Mouse (Mus musculus): ENCODE data around the gene Yap1. TPM values are rescaled to one million over a fixed set of nuclear protein-coding genes. Genes with fewer than 3 reads are reported as not detected.

Yap1 gene
- polyA plus RNA-seq, 1 experiment from 2014 or later = 8.3 TPM

DNA sequence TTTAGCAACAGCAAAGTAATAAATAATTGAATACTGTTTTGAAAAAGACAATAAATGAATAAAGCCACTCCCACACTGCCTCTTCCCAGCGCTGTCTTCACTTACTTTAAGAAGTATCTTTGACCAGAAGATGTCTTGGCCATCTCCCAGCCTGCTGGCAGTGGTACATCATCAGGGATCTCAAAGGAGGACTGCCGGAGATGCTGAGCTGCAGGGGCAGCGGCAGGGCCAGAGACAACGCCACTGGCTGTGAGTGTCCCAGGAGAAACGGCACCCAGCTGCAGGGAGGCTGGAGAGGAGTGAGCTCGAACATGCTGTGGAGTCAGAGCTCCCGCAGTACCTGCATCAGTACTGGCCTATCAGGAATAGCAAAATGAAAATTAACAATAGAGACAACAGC lies 3.0 kb downstream of the Yap1 start:
- H3K36me3 ChIP-seq = no peaks in the 10 kb centered on the region
- H3K27me3 ChIP-seq = no peaks in the 10 kb centered on the region
- no peaks in the 10 kb centered on the region for H3K9me3 ChIP-seq
- H3K4me3 ChIP-seq = no peak overlapping the region
- no peak overlapping the region for H3K27ac ChIP-seq (replicated peaks)
- 32% methylated on average over 7 of the region's 7 CpGs for WGBS
- H3K4me1 ChIP-seq (replicated peaks) = peaks cover 24% of the 10 kb centered on the region
- peak overlapping the region; percentile 5 for H3K4me2 ChIP-seq
- ATAC-seq (ENCODE audit: low FRiP score, low read depth) = no peak
- H3K9ac ChIP-seq = no peak overlapping the region

DNA sequence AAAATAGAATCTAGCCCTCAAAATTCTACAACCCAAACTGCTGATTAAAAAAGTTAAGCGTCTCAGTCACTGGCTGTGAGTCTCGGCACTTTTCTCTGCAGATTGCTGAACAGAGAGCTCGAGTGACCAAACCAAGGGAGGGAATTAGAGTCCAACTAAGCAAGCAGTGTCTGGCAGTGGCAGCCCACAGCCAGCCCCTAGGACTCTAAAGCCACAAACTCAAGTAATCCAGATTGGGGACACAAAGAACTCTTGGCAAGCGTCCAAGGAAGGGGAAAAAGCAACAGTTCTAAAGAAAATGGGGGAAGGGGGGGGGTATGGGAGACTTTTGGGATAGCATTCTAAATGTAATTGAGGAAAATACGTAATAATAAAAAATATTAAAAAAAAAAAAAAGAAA lies 10.1 kb downstream of the Yap1 start:
- Histone ChIP-seq H3K27ac (replicated peaks) (0 out of 2 replicates have a peak overlapping the region, but pooled peaks have one; percentile 2), H3K9me3 (no peaks in the 10 kb centered on the region), H3K27me3 (no peaks in the 10 kb centered on the region), H3K4me1 (replicated peaks) (0 out of 2 replicates have a peak, but pooled peaks cover 4% of the 10 kb centered on the region), H3K4me3 (no peak overlapping the region), H3K4me2 (no peak overlapping the region), H3K36me3 (no peaks in the 10 kb centered on the region), H3K9ac (no peak overlapping the region)
- ATAC-seq (ENCODE audit: low FRiP score, low read depth) = no peak
- WGBS = 65% methylated on average over 5 of the region's 5 CpGs

DNA sequence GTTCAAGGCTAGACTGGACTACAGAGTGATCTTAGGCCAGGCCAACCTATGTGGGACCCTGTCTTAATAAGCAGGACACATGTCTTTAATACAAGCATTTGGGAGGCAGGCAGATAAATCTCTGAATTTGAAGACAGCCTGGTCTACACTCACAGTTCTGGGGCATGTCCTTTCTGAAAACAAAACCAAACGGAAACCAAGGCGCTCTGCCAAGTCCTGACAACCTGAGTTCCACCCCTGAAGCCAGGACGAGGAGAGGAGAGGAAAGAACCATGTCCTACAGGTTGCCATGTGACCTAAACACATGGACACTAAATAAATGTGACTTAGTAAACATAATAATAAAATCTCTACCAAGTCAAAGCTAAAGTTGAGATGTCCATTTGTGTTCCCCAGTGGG lies 11.7 kb downstream of the Yap1 start:
- H3K9me3 ChIP-seq = no peaks in the 10 kb centered on the region
- no peak for ATAC-seq (ENCODE audit: low FRiP score, low read depth)
- no peak overlapping the region for H3K27ac ChIP-seq (replicated peaks)
- no peak overlapping the region for H3K4me2 ChIP-seq
- H3K36me3 ChIP-seq = no peaks in the 10 kb centered on the region
- H3K4me3 ChIP-seq = no peak overlapping the region
- no peaks in the 10 kb centered on the region for H3K4me1 ChIP-seq (replicated peaks)
- WGBS = 76% methylated on average over 3 of the region's 3 CpGs
- H3K27me3 ChIP-seq = no peaks in the 10 kb centered on the region
- H3K9ac ChIP-seq = no peak overlapping the region

DNA sequence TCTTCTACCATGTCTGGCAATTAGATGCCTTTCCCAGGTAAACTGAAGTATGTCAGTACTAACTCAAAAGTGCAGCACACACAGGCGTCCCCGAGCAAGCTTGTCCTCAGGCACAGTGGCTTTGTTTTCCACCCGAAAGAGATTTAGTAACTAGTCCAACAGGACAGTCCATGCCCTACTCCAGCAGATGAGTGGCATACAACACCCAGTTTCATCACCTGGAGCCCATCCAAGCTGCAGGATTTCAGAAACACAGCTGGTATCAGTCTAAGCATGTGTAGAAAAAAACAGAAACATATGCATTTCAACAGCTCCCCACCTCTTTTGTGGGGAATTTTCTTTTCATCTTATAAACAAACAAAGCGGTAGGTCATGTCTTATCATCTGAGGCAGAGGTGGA lies 13.5 kb downstream of the Yap1 start:
- H3K4me1 ChIP-seq (replicated peaks) = no peaks in the 10 kb centered on the region
- H3K4me2 ChIP-seq = no peak overlapping the region
- no peaks in the 10 kb centered on the region for H3K9me3 ChIP-seq
- H3K9ac ChIP-seq = no peak overlapping the region
- no peak for ATAC-seq (ENCODE audit: low FRiP score, low read depth)
- no peak overlapping the region for H3K27ac ChIP-seq (replicated peaks)
- H3K4me3 ChIP-seq = no peak overlapping the region
- no peaks in the 10 kb centered on the region for H3K36me3 ChIP-seq
- no peaks in the 10 kb centered on the region for H3K27me3 ChIP-seq
- 91% methylated on average over 4 of the region's 4 CpGs for WGBS

DNA sequence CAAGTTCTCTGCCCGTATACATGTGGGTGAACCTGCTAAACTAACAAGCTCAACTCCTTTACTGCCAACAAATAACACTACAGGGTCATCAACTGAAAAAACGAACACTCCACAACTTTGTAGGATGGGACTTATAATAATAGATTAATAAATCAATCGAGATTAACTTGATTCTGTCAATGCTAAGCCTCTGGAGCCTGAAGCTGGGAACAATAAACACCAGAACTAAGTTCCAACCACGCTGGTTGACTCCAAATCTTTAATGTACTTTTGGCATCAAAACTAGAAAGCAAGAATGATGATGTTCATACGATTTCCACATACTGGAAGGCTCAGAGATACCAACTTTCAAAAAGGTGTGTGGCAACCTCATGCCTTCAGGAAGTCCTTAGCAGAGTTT lies 17.3 kb downstream of the Yap1 start:
- WGBS = 89% methylated on average over 5 of the region's 5 CpGs
- Histone ChIP-seq H3K4me1 (replicated peaks) (no peaks in the 10 kb centered on the region), H3K9me3 (no peaks in the 10 kb centered on the region), H3K4me3 (no peak overlapping the region), H3K27me3 (no peaks in the 10 kb centered on the region), H3K9ac (no peak overlapping the region), H3K4me2 (no peak overlapping the region), H3K36me3 (no peaks in the 10 kb centered on the region), H3K27ac (replicated peaks) (no peak overlapping the region)
- ATAC-seq (ENCODE audit: low FRiP score, low read depth) = no peak

DNA sequence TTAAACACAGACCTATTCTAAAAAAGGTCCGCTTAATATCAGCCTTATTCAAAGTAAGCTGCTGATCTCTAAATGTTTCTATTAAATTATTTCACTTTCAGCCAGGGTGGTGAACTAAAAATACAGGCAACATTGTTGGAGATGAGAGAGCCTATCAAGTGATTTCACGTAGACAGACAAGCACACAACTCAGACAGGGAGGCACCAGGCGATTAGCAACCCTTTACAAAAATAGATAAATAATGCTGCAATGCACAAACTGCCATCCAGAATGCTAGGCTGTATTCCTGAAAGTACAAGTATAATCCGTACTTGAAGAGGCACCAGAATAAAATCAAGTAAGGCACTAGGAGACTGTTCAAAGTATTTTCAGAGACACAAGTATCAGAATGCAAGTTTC lies 20.1 kb downstream of the Yap1 start:
- Histone ChIP-seq H3K9me3 (no peaks in the 10 kb centered on the region), H3K4me2 (no peak overlapping the region), H3K4me3 (no peak overlapping the region), H3K27me3 (no peaks in the 10 kb centered on the region), H3K27ac (replicated peaks) (no peak overlapping the region), H3K9ac (no peak overlapping the region), H3K36me3 (no peaks in the 10 kb centered on the region), H3K4me1 (replicated peaks) (no peaks in the 10 kb centered on the region)
- ATAC-seq (ENCODE audit: low FRiP score, low read depth) = no peak
- 71% methylated on average over 4 of the region's 4 CpGs for WGBS

DNA sequence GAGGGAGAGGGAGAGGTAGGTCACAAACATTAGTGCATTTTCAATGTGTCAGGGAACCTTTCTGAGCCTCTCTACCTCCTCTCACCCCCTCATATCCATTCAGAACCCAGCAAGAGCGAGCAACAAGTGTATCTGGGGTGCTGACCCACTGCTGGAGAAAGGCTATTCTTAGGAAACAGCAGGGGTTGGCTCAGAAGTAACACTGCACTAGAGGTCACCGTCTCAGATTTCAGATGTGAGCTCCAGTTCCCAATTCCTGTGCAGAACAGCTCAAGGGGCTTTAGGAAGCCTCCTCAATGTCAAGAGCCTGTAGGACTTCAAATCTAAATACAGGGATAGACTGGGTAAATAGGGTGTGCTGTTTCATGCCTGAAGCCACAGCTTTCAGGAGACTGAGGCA lies 20.7 kb downstream of the Yap1 start:
- Histone ChIP-seq H3K36me3 (no peaks in the 10 kb centered on the region), H3K4me3 (no peak overlapping the region), H3K27me3 (no peaks in the 10 kb centered on the region), H3K4me1 (replicated peaks) (no peaks in the 10 kb centered on the region), H3K9ac (no peak overlapping the region), H3K27ac (replicated peaks) (no peak overlapping the region), H3K4me2 (no peak overlapping the region), H3K9me3 (no peaks in the 10 kb centered on the region)
- no peak for ATAC-seq (ENCODE audit: low FRiP score, low read depth)
- WGBS = 7% methylated on average over 2 of the region's 2 CpGs

DNA sequence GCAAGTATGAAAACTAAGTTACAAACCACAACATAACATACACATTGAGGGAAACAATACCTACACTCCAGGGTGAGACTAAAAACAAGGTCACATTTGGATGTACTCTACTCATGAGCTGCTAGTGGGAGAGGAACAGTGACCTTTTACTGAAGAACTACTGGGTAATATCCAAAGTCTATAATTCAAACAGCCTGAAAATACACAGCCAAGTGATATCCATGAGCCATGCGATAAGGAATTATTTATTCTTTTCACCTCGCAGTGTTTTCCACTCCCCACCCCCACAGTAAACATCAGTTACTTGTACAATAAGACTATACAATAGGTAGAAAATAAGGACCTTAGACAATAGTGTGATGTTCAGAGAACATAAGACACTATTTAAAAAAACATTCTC lies 24.2 kb downstream of the Yap1 start:
- 90% methylated on average over 2 of the region's 2 CpGs for WGBS

DNA sequence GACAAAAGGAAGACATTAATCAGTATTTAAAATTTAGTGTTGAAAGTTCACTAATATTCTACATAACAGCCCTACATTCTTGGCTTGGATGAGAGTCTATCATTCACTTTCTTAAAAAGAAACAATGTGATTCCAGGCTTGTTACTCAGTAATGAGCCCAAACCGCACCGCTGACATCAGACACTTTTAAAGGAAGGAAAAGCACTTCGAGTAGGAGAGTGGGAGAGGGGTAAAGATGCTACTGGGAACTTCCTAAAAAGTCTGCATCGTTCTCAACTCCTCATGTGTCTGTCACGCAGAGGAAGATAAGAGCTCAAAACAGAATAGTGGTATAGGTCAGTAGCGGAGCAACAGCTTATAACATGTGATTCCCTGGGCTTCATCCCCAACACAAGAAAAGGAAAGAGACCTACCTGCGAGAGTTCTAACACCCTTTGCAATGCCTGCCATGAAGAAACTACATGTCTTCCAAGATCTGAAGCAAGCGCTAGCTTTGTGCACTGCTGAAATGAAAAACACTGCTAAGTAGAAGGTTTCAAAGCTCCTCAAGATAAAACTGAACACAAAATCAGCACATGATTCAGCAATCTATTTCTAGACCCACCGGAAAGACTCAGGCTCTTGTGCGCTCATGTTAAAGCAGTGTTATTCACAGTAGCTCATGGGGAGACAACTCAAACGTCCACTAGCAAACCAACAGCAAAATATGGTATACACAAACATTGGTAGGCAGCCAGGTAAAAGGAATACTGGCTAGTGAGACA lies 25.1 kb downstream of the Yap1 start:
- Histone ChIP-seq H3K36me3 (no peaks in the 10 kb centered on the region), H3K27me3 (no peaks in the 10 kb centered on the region), H3K27ac (replicated peaks) (no peak overlapping the region), H3K9ac (no peak overlapping the region), H3K9me3 (no peaks in the 10 kb centered on the region), H3K4me1 (replicated peaks) (no peaks in the 10 kb centered on the region), H3K4me3 (no peak overlapping the region), H3K4me2 (no peak overlapping the region)
- 95% methylated on average over 11 of the region's 11 CpGs for WGBS
- no peak for ATAC-seq (ENCODE audit: low FRiP score, low read depth)

More for the DNA sequence above, 24.2 kb downstream of the Yap1 start:
- Histone ChIP-seq H3K4me1 (replicated peaks) (no peaks in the 10 kb centered on the region), H3K9ac (no peak overlapping the region), H3K4me2 (no peak overlapping the region), H3K27ac (replicated peaks) (no peak overlapping the region), H3K27me3 (no peaks in the 10 kb centered on the region), H3K9me3 (no peaks in the 10 kb centered on the region), H3K4me3 (no peak overlapping the region), H3K36me3 (no peaks in the 10 kb centered on the region)
- ATAC-seq (ENCODE audit: low FRiP score, low read depth) = no peak

DNA sequence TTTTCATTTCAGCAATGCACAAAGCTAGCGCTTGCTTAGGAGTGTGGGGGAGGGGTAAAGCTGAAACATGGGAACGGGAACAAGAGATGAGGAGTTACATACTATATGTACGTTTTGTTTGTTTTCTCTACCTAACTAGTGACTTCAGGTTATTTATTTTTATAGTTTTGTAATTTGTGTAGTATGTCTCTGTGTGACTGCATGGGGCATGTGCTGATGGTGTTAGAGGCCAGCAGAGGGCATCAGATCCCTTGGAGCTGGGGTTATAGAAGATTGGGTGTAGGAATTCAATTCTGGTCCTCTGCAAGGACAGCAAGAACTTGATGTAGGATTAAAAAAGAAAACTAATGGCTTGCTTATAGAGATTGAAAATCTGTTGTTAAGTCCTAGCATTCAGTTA lies 25.9 kb downstream of the Yap1 start:
- H3K36me3 ChIP-seq = no peaks in the 10 kb centered on the region
- no peaks in the 10 kb centered on the region for H3K27me3 ChIP-seq
- no peak overlapping the region for H3K4me2 ChIP-seq
- WGBS = 89% methylated on average over 3 of the region's 3 CpGs
- ATAC-seq (ENCODE audit: low FRiP score, low read depth) = no peak
- no peak overlapping the region for H3K4me3 ChIP-seq
- no peaks in the 10 kb centered on the region for H3K4me1 ChIP-seq (replicated peaks)
- H3K9ac ChIP-seq = no peak overlapping the region
- H3K9me3 ChIP-seq = no peaks in the 10 kb centered on the region
- H3K27ac ChIP-seq (replicated peaks) = no peak overlapping the region

DNA sequence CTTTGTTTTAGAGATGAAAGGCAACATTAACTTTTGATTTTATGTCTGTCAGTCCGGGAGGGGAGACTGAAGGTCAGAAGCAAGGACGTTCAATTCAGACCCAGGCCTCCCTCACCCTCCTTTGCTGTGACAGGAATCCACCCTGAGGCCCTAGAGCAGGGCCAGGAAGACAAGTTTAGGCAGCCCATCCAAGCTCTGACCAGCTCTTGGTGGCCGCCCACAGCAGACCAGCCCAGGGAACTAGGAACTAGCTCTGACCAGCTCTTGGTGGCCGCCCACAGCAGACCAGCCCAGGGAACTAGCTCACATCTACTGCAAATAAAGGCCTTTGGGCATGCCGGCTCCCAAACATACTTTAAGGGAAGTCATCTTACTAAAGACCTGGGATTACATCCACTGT lies 26.8 kb downstream of the Yap1 start:
- no peaks in the 10 kb centered on the region for H3K36me3 ChIP-seq
- H3K4me1 ChIP-seq (replicated peaks) = no peaks in the 10 kb centered on the region
- H3K9me3 ChIP-seq = no peaks in the 10 kb centered on the region
- no peak overlapping the region for H3K4me2 ChIP-seq
- no peak for ATAC-seq (ENCODE audit: low FRiP score, low read depth)
- no peak overlapping the region for H3K4me3 ChIP-seq
- no peak overlapping the region for H3K9ac ChIP-seq
- H3K27ac ChIP-seq (replicated peaks) = no peak overlapping the region
- WGBS = 88% methylated on average over 5 of the region's 5 CpGs
- no peaks in the 10 kb centered on the region for H3K27me3 ChIP-seq

DNA sequence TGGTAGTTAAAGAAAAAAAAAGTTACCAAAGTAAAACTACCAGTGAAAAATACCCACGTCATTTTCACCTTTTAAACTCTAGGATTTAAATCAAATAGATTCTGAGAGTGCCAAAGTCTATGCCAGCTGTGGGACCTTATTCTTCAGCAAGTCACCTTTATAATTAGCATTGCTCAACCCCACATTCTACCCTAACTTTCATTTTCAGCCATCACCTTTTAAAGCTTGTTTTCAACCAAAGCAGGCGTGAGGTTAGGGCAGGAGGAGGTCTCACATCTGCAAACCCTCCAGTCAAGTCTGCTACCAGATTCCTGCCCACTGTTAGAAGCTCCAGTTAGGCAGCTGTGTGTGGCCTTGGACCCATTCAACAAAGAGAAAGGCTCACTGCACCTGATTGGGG lies 32.4 kb downstream of the Yap1 start:
- ATAC-seq (ENCODE audit: low FRiP score, low read depth) = no peak
- WGBS = 84% methylated on average over 2 of the region's 2 CpGs
- no peak overlapping the region for H3K4me3 ChIP-seq
- H3K36me3 ChIP-seq = no peaks in the 10 kb centered on the region
- no peaks in the 10 kb centered on the region for H3K27me3 ChIP-seq
- H3K27ac ChIP-seq (replicated peaks) = no peak overlapping the region
- H3K4me2 ChIP-seq = no peak overlapping the region
- no peaks in the 10 kb centered on the region for H3K9me3 ChIP-seq
- no peaks in the 10 kb centered on the region for H3K4me1 ChIP-seq (replicated peaks)
- H3K9ac ChIP-seq = no peak overlapping the region

DNA sequence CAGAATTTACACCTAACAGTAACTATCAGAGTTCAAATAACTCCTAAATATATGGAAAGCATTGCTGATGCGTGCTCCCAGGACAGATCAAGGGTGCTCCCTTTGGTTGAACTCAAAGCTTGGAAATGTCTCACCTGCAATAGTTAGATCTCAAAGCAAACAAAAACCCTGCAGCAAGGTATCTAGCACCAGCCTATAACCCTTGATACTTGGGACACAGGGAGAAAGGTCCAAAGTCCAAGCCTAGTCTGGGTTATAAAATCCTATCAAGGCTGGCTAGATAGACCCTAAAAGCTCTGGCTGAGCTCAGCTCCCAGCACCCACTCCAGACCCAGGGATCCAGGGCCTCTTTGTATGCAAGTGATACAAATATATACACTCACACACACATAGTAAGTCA lies 36.4 kb downstream of the Yap1 start:
- Histone ChIP-seq H3K4me3 (no peak overlapping the region), H3K9me3 (no peaks in the 10 kb centered on the region), H3K9ac (no peak overlapping the region), H3K36me3 (no peaks in the 10 kb centered on the region), H3K4me1 (replicated peaks) (no peaks in the 10 kb centered on the region), H3K4me2 (no peak overlapping the region), H3K27ac (replicated peaks) (no peak overlapping the region), H3K27me3 (no peaks in the 10 kb centered on the region)
- no peak for ATAC-seq (ENCODE audit: low FRiP score, low read depth)
- 98% methylated on average over 1 of the region's 1 CpGs for WGBS
